Mouse (Mus musculus) lung, adult 10 weeks (tissue): ENCODE results near the gene Crcp. TPM values are rescaled to one million over a fixed set of nuclear protein-coding genes. Genes with fewer than 3 reads are reported as not detected.

Experiments
- polyA plus RNA-seq: library from polyadenylated mRNA; stranded (reverse); fragments of 350-450 nt; fragmentation: Illumina TruSeq; extraction: RNeasy Lipid Tissue Mini Kit (QIAGEN cat#74804); gene quantifications from one replicate; pipeline ENCODE4 v1.2.3, GENCODE M21; 2014; ENCODE audit warnings: low read depth, low replicate concordance; ENCODE audit not compliant: insufficient read depth

The Crcp gene
- polyA plus RNA-seq = 22.0 TPM

GRCm38 (mm10) chr5:130029142-130029897 is at the start of gene Crcp, which contains the start of gene Asl:
TSS of gene Crcp (plus strand) at chr5:130029290.
TSS of gene Asl (minus strand) at chr5:130029247.

GRCm38 (mm10) chr5:130002301-130003146 is 26.6 kb upstream of the Crcp start, which contains the start of gene Gusb:
TSS of gene Gusb (minus strand) at chr5:130003049.

GRCm38 (mm10) chr5:130073026-130073425 is 43.9 kb downstream of the Crcp start, which contains the start of gene Tpst1:
TSS of gene Tpst1 (plus strand) at chr5:130073326.

Other genes with a start within 250 kb of the Crcp start
- 8.2 TPM for gene Psph, start 241.8 kb upstream of the Crcp start, polyA plus RNA-seq
- gene Sumf2, start 182.3 kb upstream of the Crcp start, polyA plus RNA-seq = 17.3 TPM
- gene Chchd2, start 141.8 kb upstream of the Crcp start, polyA plus RNA-seq = 620 TPM
- gene Zbed5, start 133.6 kb upstream of the Crcp start, polyA plus RNA-seq = 1.7 TPM
- 2.7 TPM for gene Phkg1, start 130.7 kb upstream of the Crcp start, polyA plus RNA-seq
- gene Nupr1l, start 120.8 kb upstream of the Crcp start, polyA plus RNA-seq = 3.7 TPM
- 12.8 TPM for gene Vkorc1l1, start 87.3 kb upstream of the Crcp start, polyA plus RNA-seq
- gene Gusb, start 26.2 kb upstream of the Crcp start, polyA plus RNA-seq = 32.9 TPM
- gene Asl, start within 50 bp of the Crcp start, polyA plus RNA-seq = 23.1 TPM
- 32.2 TPM for gene Tpst1, start 44.0 kb downstream of the Crcp start, polyA plus RNA-seq
- gene Kctd7, start 115.6 kb downstream of the Crcp start, polyA plus RNA-seq = 3.9 TPM
- gene Rabgef1, start 142.5 kb downstream of the Crcp start, polyA plus RNA-seq = 27.9 TPM
- 30.1 TPM for gene Tmem248, start 187.8 kb downstream of the Crcp start, polyA plus RNA-seq
- 112 TPM for gene Sbds, start 226.2 kb downstream of the Crcp start, polyA plus RNA-seq
- 7.1 TPM for gene Tyw1, start 226.3 kb downstream of the Crcp start, polyA plus RNA-seq